Mouse (Mus musculus) effector memory CD4-positive, alpha-beta T cell, adult 7 months (primary cell): ENCODE data around the gene Tdrd9. TPM values are rescaled to one million over a fixed set of nuclear protein-coding genes. Genes with fewer than 3 reads are reported as not detected.

Source experiments
- polyA plus RNA-seq: library from polyadenylated mRNA; unstranded; fragments of 100-300 nt; shearing (Covaris generic); gene quantifications from one replicate; pipeline ENCODE4 v1.2.1, GENCODE M21; 2017

Gene Tdrd9
- 0.10 TPM for polyA plus RNA-seq

GRCm38 (mm10) chr12:111971231-111971686, at the start of gene Tdrd9:
TSS of gene Tdrd9 (plus strand) at chr12:111971559.

GRCm38 (mm10) chr12:111966683-111967173, 4.6 kb upstream of the Tdrd9 start, which contains the start of gene Atp5mpl:
TSS of gene Atp5mpl (minus strand) at chr12:111966977.

DNA sequence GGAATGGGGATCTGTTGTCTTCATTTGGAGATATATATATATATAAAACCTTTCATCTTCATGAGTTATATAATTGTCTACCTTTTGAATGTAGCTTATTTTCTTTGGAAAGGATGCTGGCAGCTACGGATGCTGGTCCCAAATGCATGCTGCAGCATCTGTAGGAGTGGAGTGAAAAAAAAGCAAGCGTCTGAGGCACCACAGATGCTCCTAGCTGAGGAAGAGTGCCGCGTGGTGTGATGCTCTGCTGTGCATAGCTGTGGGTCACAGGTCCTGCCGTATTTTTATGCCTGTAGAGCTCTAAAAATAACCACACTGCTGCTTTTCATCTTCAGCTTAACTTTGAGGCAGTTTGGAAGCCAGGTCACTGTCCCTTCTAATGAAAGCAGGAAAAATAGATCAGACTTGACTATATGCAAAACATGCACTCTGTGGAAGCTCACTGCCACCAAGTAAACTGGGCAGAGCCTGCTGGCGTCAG, 9.6 kb downstream of the Tdrd9 start, which contains the start of gene Rd3l:
TSS of gene Rd3l (minus strand) at position 431 of the 481 bp plus-strand sequence.

DNA sequence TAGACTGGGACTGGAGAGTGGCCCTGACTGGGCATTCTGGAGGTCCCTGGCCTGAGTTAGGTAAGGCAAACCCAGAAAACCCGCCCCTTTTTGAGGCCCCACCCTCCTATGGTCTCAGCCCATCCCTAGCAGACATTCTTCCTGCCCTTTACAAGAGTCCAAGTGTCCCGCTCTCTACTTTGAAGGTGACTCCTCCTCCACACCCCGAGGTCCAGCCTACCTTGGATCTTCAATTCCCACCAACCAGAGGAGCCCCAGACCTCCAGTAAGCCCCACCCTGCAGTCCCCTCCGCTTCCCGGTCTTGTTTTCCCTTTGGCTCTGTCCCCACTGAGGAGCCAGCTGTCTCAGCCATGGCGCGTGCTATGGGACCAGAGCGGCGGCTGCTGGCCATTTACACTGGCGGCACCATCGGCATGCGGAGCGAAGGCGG, 135.2 kb downstream of the Tdrd9 start, which contains the start of gene Aspg:
TSS of gene Aspg (plus strand) at position 139 of the 431 bp plus-strand sequence.

Other genes starting within 250 kb of the Tdrd9 start
- 34.1 TPM for gene Klc1, start 212.7 kb upstream of the Tdrd9 start, polyA plus RNA-seq
- 1.7 TPM for gene Xrcc3, start 157.7 kb upstream of the Tdrd9 start, polyA plus RNA-seq
- 3.3 TPM for gene Zfyve21, start 157.4 kb upstream of the Tdrd9 start, polyA plus RNA-seq
- 51.3 TPM for gene Ppp1r13b, start 63.4 kb upstream of the Tdrd9 start, polyA plus RNA-seq
- gene Atp5mpl, start 4.6 kb upstream of the Tdrd9 start, polyA plus RNA-seq, result 146 TPM
- gene Rd3l, start 9.8 kb downstream of the Tdrd9 start, polyA plus RNA-seq, result not detected
- not detected for gene Aspg, start 135.1 kb downstream of the Tdrd9 start, polyA plus RNA-seq
- gene Kif26a, start 174.6 kb downstream of the Tdrd9 start, polyA plus RNA-seq, result 0.33 TPM